Mouse (Mus musculus) midbrain, embryonic 15.5 days (tissue): ENCODE results near the gene Gtf2a1. TPM values are rescaled to one million over a fixed set of nuclear protein-coding genes. Genes with fewer than 3 reads are reported as not detected.
"Not testable (repeated sequence)": the region's sequence is repeated elsewhere in the genome, so short reads cannot be mapped to it uniquely, and the experiment has no call there.

ENCODE experiments used
- ATAC-seq: fragments of 200-750 bp; cut with Nextera tagmentation; replicated peaks from 2 replicates; pipeline ENCODE4 v1.8.0; 2017; ENCODE audit warnings: moderate TSS enrichment
- H3K27ac ChIP-seq: fragments of 300-500 bp; sonication (generic); 2 replicates; pipeline ENCODE4 v1.5.1; 2015; ENCODE audit warnings: mild to moderate bottlenecking, inconsistent platforms
- H3K27me3 ChIP-seq: fragments of 300-500 bp; sonication (generic); replicated peaks from 2 replicates; pipeline ENCODE4 v1.6.1; 2015; ENCODE audit warnings: inconsistent platforms
- H3K36me3 ChIP-seq: fragments of 300-500 bp; sonication (generic); replicated peaks from 2 replicates; pipeline ENCODE4 v1.6.1; 2015; ENCODE audit warnings: inconsistent platforms
- H3K4me1 ChIP-seq: fragments of 300-500 bp; sonication (generic); 2 replicates; pipeline ENCODE4 v1.6.1; 2015; ENCODE audit warnings: inconsistent platforms
- H3K4me2 ChIP-seq: fragments of 300-500 bp; sonication (generic); 2 replicates; pipeline ENCODE4 v1.6.1; 2015; ENCODE audit warnings: inconsistent platforms, mild to moderate bottlenecking, moderate library complexity
- H3K4me3 ChIP-seq: fragments of 300-500 bp; sonication (generic); 2 replicates; pipeline ENCODE4 v1.5.1; 2015; ENCODE audit warnings: mild to moderate bottlenecking, inconsistent platforms
- H3K9ac ChIP-seq: fragments of 300-500 bp; sonication (generic); 2 replicates; pipeline ENCODE4 v1.6.1; 2015; ENCODE audit warnings: mild to moderate bottlenecking, inconsistent platforms
- H3K9me3 ChIP-seq: fragments of 300-500 bp; sonication (generic); 2 replicates; pipeline ENCODE4 v1.6.1; 2016; ENCODE audit warnings: inconsistent platforms
- WGBS: fragments of 180-500 bp; shearing (Covaris S2); methylation state at CpG from one replicate; pipeline ENCODE4 v1.1.7; 2015; ENCODE audit warnings: mixed read lengths; 5-methylcytosine and 5-hydroxymethylcytosine counted together
- polyA plus RNA-seq: library from polyadenylated mRNA; unstranded; fragments of >200 nt; fragmentation: Nextera tagmentation; extraction: Ambion mirVana; gene quantifications from 2 replicates; pipeline ENCODE4 v1.2.1, GENCODE M21; 2015

Gtf2a1 gene
- polyA plus RNA-seq, 1 experiment from 2014 or later: 65.8 TPM

DNA sequence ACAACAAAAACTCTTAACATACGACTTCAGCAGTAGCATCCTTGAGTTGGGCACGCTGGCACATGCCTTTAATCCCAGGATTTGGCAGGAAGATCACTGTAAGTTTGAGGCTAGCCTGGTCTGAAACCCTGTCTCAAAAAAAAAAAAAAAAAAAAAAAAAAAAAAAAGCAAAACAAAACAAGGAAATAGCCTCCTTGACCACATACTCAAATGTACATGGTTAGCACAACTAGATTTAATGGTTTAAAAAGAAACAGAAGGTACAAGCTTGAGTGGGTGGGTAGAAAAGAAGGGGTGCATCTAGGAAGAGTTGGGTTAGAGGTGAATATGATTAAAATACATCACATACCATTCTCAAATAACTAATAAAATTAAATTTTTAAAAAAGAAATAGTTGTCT lies 18.6 kb downstream of the Gtf2a1 start:
- Histone ChIP-seq H3K4me1 (no peaks in the 10 kb centered on the region), H3K4me3 (no peak overlapping the region), H3K27ac (no peak overlapping the region), H3K36me3 (peaks cover 39% of the 10 kb centered on the region), H3K4me2 (no peak overlapping the region), H3K27me3 (no peaks in the 10 kb centered on the region), H3K9me3 (no peaks in the 10 kb centered on the region), H3K9ac (no peak overlapping the region)
- 93% methylated on average over 2 of the region's 2 CpGs for WGBS
- no peak for ATAC-seq

- no peaks in the 10 kb centered on the region for H3K27me3 ChIP-seq
- H3K9ac ChIP-seq: no peak overlapping the region
- no peak overlapping the region for H3K4me2 ChIP-seq
- H3K27ac ChIP-seq: no peak overlapping the region
- WGBS: 93% methylated on average over 3 of the region's 3 CpGs
- H3K4me3 ChIP-seq: no peak overlapping the region
- ATAC-seq: no peak
- no peaks in the 10 kb centered on the region for H3K9me3 ChIP-seq
- peaks cover 34% of the 10 kb centered on the region for H3K36me3 ChIP-seq
- H3K4me1 ChIP-seq: no peaks in the 10 kb centered on the region
These were observed 21.0 kb downstream of the Gtf2a1 start for GRCm38 (mm10) chr12:91569255-91569654.

- H3K4me1 ChIP-seq: no peaks in the 10 kb centered on the region
- 97% methylated on average over 4 of the region's 4 CpGs for WGBS
- H3K4me2 ChIP-seq: no peak overlapping the region
- no peak overlapping the region for H3K4me3 ChIP-seq
- peaks cover 32% of the 10 kb centered on the region for H3K36me3 ChIP-seq
- no peaks in the 10 kb centered on the region for H3K9me3 ChIP-seq
- ATAC-seq: no peak
- H3K27ac ChIP-seq: no peak overlapping the region
- H3K27me3 ChIP-seq: no peaks in the 10 kb centered on the region
- H3K9ac ChIP-seq: no peak overlapping the region
These were observed 23.1 kb downstream of the Gtf2a1 start for GRCm38 (mm10) chr12:91567145-91567544.

DNA sequence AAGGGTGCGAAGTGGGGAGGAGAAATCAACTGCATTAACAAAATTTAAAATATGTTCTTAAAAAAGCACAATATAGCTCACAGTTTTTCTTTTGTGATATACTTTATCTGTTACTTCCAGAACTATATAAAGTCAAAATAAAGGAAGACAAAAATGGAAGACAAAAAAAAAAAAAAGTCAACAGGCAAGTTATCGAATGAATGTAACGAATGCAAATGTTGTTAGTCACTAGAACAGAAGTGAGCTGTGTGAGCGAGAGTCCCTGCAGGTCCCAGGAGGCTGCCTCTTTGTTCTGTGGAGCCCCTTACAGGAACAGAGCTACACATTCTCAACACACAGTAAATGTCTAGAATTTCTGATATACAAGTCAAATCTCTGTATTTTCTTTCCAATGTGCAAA lies 32.1 kb downstream of the Gtf2a1 start:
- not testable (repeated sequence) for H3K36me3 ChIP-seq, H3K9ac ChIP-seq, H3K4me3 ChIP-seq, ATAC-seq, H3K27ac ChIP-seq, H3K4me2 ChIP-seq, H3K9me3 ChIP-seq, H3K27me3 ChIP-seq, H3K4me1 ChIP-seq
- 55% methylated on average over 4 of the region's 4 CpGs for WGBS

- not testable (repeated sequence) for H3K9ac ChIP-seq, H3K36me3 ChIP-seq, H3K9me3 ChIP-seq, H3K27me3 ChIP-seq, ATAC-seq, H3K4me2 ChIP-seq, H3K27ac ChIP-seq, H3K4me3 ChIP-seq, H3K4me1 ChIP-seq
- WGBS: 83% methylated on average over 8 of the region's 8 CpGs
These were observed 32.8 kb downstream of the Gtf2a1 start for GRCm38 (mm10) chr12:91557358-91558005.

- H3K4me3 ChIP-seq: 0 out of 2 replicates have a peak overlapping the region, but pooled peaks have one; percentile 10
- H3K4me1 ChIP-seq: peaks cover 7% of the 10 kb centered on the region; the same call in 1 of the 2 replicates
- WGBS: 43% methylated on average over 19 of the region's 19 CpGs
- H3K9me3 ChIP-seq: no peaks in the 10 kb centered on the region
- H3K27me3 ChIP-seq: no peaks in the 10 kb centered on the region
- ATAC-seq: peak; percentile 93
- H3K9ac ChIP-seq: no peak overlapping the region
- H3K4me2 ChIP-seq: peak overlapping the region; percentile 26
- H3K27ac ChIP-seq: peak overlapping the region; percentile 37; the same call in 1 of the 2 replicates
- H3K36me3 ChIP-seq: peaks cover 2% of the 10 kb centered on the region; the same call in 1 of the 2 replicates
These were observed 38.3 kb downstream of the Gtf2a1 start for GRCm38 (mm10) chr12:91551773-91552526.

- Histone ChIP-seq H3K4me1 (peaks cover 7% of the 10 kb centered on the region; the same call in 1 of the 2 replicates), H3K9ac (no peak overlapping the region), H3K4me2 (no peak overlapping the region), H3K36me3 (no peaks in the 10 kb centered on the region; the same call in 1 of the 2 replicates), H3K4me3 (no peak overlapping the region), H3K27ac (no peak overlapping the region), H3K27me3 (no peaks in the 10 kb centered on the region), H3K9me3 (no peaks in the 10 kb centered on the region)
- WGBS: 51% methylated on average over 9 of the region's 9 CpGs
- no peak for ATAC-seq
These were observed 40.8 kb downstream of the Gtf2a1 start for GRCm38 (mm10) chr12:91549471-91549870.

DNA sequence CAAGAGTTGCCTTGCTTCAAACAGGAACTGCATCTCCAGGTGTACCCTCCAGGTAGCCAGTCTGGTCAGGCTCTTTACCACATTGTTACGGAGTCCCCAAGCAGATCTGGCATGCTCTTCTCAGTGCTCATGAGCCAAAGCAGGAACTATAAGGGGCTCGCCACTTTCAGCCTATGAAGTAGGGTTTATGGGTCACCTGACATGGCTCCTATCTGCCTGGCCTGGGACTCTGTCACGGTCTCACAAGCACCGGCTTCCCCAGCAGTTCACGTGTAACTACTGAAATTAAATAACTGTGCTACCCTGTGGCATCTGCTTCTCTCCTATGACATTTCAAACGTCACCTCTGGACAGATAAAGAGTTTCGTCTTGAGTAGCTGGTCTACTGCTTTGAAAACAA lies 50.1 kb downstream of the Gtf2a1 start:
- H3K4me3 ChIP-seq: no peak overlapping the region
- ATAC-seq: no peak
- H3K4me2 ChIP-seq: no peak overlapping the region
- H3K9ac ChIP-seq: no peak overlapping the region
- no peaks in the 10 kb centered on the region for H3K4me1 ChIP-seq
- H3K36me3 ChIP-seq: no peaks in the 10 kb centered on the region
- no peaks in the 10 kb centered on the region for H3K27me3 ChIP-seq
- H3K27ac ChIP-seq: no peak overlapping the region
- no peaks in the 10 kb centered on the region for H3K9me3 ChIP-seq
- WGBS: 92% methylated on average over 7 of the region's 7 CpGs

DNA sequence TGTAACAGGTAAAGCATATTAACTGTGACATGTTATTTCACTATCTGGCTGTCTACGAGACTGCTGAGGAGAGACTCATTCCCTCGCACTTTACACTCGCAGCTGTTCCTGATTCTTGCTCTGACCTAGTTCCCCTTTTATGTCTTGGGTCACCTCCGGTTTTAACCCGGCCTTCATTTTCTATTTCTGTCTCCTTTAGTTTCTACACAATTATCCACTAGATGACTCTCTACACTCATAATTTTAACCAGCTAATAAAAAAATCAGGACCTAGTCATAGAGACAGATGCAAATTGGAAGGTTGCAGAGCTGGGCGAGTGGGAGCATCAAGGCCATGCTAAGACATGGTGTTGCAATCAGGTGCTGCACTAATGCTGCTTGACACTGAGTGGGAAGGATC lies 55.8 kb downstream of the Gtf2a1 start:
- Histone ChIP-seq H3K9ac (no peak overlapping the region), H3K4me3 (no peak overlapping the region), H3K4me2 (no peak overlapping the region), H3K27ac (no peak overlapping the region), H3K27me3 (no peaks in the 10 kb centered on the region), H3K36me3 (no peaks in the 10 kb centered on the region), H3K9me3 (no peaks in the 10 kb centered on the region), H3K4me1 (no peaks in the 10 kb centered on the region)
- no peak for ATAC-seq
- WGBS: 91% methylated on average over 6 of the region's 6 CpGs

- Histone ChIP-seq H3K4me1 (no peaks in the 10 kb centered on the region), H3K27me3 (no peaks in the 10 kb centered on the region), H3K9me3 (no peaks in the 10 kb centered on the region), H3K4me2 (no peak overlapping the region), H3K27ac (no peak overlapping the region), H3K4me3 (no peak overlapping the region), H3K9ac (no peak overlapping the region), H3K36me3 (no peaks in the 10 kb centered on the region)
- WGBS: 79% methylated on average over 3 of the region's 3 CpGs
- ATAC-seq: no peak
These were observed 66.7 kb downstream of the Gtf2a1 start for GRCm38 (mm10) chr12:91523626-91524025.

DNA sequence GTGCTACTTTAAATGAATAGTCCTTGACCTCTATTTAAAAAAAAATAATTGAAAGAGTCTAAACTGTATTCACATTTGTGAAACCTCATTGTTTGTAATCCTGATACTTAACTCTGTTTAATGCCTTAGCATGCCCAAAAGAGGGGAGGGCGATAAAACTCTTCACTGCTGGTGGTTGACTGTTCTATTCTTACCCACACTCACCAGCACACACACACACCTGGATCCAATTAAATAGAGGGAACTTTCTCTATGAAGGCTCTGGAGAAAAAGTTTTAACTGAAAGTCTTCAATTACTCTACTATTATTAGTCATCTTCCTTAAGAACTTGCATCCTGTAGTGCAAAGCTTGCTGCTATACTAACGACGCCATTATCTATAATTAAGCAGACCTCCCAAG lies 72.5 kb downstream of the Gtf2a1 start:
- H3K4me3 ChIP-seq: no peak overlapping the region
- no peak overlapping the region for H3K9ac ChIP-seq
- H3K27ac ChIP-seq: no peak overlapping the region
- no peaks in the 10 kb centered on the region for H3K4me1 ChIP-seq
- WGBS: 67% methylated on average over 3 of the region's 3 CpGs
- no peak overlapping the region for H3K4me2 ChIP-seq
- no peaks in the 10 kb centered on the region for H3K27me3 ChIP-seq
- no peak for ATAC-seq
- no peaks in the 10 kb centered on the region for H3K36me3 ChIP-seq
- no peaks in the 10 kb centered on the region for H3K9me3 ChIP-seq

DNA sequence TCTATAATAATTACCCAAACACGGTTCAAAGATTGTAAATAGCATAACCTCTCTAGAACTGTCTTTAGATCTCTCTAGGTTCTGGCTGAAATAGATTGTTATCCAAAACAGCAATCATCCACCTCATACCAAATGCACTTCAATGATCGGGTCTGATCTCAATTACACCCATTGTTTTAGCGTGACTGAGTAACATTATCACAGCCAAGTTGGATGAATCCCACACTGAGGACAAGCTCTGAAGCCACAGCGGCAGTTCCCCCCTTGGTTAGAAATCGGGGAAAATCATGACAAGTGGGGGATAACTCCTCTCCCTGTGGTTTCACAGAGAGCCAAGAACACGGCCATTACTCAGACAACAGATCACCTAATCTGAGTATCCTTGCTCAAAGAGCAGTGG lies 76.3 kb downstream of the Gtf2a1 start:
- ATAC-seq: no peak

GRCm38 (mm10) chr12:91511766-91512165 lies 78.5 kb downstream of the Gtf2a1 start:
- Histone ChIP-seq H3K9ac (no peak overlapping the region), H3K27ac (no peak overlapping the region), H3K4me3 (no peak overlapping the region), H3K4me2 (no peak overlapping the region), H3K36me3 (no peaks in the 10 kb centered on the region), H3K4me1 (peaks cover 4% of the 10 kb centered on the region), H3K9me3 (no peaks in the 10 kb centered on the region), H3K27me3 (no peaks in the 10 kb centered on the region)
- WGBS: 25% methylated on average over 3 of the region's 3 CpGs
- ATAC-seq: peak; percentile 84

More for the DNA sequence above, 76.3 kb downstream of the Gtf2a1 start:
- peaks cover 4% of the 10 kb centered on the region for H3K4me1 ChIP-seq
- no peak overlapping the region for H3K4me2 ChIP-seq
- no peaks in the 10 kb centered on the region for H3K9me3 ChIP-seq
- H3K27ac ChIP-seq: no peak overlapping the region
- H3K4me3 ChIP-seq: no peak overlapping the region
- 66% methylated on average over 6 of the region's 6 CpGs for WGBS
- H3K36me3 ChIP-seq: no peaks in the 10 kb centered on the region
- H3K9ac ChIP-seq: no peak overlapping the region
- H3K27me3 ChIP-seq: no peaks in the 10 kb centered on the region
